Mouse (Mus musculus) brown adipose tissue, adult 24 weeks (tissue): ENCODE data around the gene Mapkapk5. TPM values are rescaled to one million over a fixed set of nuclear protein-coding genes. Genes with fewer than 3 reads are reported as not detected.

Source experiments
- H3K27ac ChIP-seq: fragments of 200-500 bp; replicated peaks from 2 replicates; pipeline ENCODE4 v1.5.1; 2012; ENCODE audit warnings: low read depth, mild to moderate bottlenecking, low read length
- H3K4me1 ChIP-seq: fragments of 200-500 bp; 2 replicates; pipeline ENCODE4 v1.6.1; 2012; ENCODE audit warnings: low read length, mixed read lengths; ENCODE audit not compliant: control insufficient read depth, insufficient read depth, insufficient read length
- H3K4me3 ChIP-seq: fragments of 200-500 bp; 2 replicates; pipeline ENCODE4 v1.5.1; 2012; ENCODE audit warnings: low read depth, mild to moderate bottlenecking, low read length, moderate library complexity; ENCODE audit not compliant: insufficient read depth
- polyA plus RNA-seq: library from polyadenylated mRNA; stranded (reverse); fragments of >200 nt; gene quantifications from 2 replicates; pipeline ENCODE4 v1.2.4, GENCODE M21; 2012; ENCODE audit not compliant: missing spikeins, insufficient read depth, insufficient read length

Mapkapk5 gene
- polyA plus RNA-seq, 1 experiment, result 47.1 TPM

DNA sequence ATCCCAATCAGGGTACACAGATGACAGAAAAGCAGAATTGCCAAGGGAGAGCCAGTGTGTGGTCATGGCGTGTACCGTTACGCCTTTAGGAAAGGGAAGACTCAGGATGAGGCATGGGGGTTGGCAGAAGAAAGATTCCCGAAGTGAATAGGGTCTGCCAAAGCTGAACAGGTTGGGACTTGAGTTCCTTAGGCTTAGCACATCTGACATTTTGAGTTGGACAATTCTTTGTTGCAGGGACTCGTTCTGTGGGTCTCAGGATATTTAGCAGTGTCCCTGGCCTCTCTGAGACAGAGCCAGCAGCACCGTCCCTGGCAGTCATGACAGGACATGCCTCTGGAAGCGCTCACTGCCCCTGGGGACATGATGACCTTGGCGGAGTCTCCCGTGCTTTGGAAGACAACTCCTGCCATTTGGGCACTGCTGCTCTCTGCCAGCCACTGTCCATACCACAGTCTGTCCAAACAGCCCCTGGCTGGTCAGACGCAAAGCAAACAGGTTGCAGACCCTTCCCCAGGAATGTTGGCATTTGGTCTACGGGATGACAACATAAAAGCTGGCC is 31.3 kb upstream of the Mapkapk5 start:
- no peak overlapping the region for H3K27ac ChIP-seq
- H3K4me3 ChIP-seq, result no peak overlapping the region
- peaks cover 3% of the 10 kb centered on the region; the same call in 1 of the 2 replicates for H3K4me1 ChIP-seq

DNA sequence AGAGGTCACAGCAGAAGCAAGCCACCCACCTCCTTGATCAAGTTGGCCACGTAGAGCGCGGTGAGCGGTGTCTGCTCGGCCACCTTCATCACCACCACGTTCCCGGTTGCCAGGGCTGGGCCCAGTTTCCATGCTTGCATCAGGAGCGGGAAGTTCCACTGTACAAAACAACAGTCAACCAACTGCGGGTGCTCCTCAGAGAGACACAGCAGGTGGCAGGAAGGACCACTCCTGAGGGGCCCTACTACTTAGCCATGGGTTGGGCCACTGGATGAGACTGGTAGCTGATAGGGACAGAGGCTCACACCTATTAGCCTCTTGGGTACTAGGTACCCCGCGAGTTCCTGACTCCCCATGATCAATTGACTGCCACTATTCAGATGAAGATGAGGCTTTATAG is 30.2 kb upstream of the Mapkapk5 start:
- H3K27ac ChIP-seq, result no peak overlapping the region
- peaks cover 3% of the 10 kb centered on the region; the same call in 1 of the 2 replicates for H3K4me1 ChIP-seq
- no peak overlapping the region for H3K4me3 ChIP-seq

DNA sequence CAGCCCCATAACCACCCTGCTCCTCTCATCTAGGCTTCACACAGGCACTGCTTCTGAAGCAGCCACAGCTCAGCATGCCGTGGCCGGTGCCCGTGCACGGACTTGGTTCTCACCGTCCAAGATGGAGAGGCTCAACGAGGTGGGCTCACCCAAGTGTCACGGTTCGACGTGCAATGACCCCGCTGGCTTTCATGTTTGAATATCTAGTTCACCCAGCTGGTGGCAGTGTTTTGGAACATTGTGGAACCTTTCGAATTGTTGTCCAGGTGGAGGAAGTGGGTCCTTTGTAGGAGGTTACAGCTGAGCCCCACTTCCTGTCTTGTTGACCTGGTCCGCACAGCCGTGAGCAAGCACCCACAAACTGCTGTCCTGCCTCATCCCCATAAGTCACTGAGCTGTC is 28.4 kb upstream of the Mapkapk5 start:
- peaks cover 3% of the 10 kb centered on the region; the same call in 1 of the 2 replicates for H3K4me1 ChIP-seq
- H3K27ac ChIP-seq, result no peak overlapping the region
- H3K4me3 ChIP-seq, result no peak overlapping the region

DNA sequence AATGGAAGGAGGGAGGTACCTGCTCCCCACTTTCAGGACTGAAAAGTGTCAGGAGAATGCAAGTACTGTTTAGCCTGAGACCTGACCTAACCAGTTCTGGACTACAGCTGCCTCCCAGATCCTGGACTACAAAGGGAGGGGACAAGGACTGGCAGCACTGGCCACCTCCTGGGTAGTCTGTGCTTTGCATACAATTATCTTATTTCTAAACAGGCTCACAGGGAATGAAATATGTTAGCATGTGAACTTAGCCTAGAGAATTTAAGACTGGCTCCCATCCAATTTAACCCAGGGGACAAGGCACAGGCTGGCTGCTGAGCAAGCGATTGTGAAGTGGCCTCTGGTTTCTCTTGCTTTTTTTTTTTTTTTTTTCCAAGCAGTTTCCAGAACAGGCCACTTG is 25.1 kb upstream of the Mapkapk5 start:
- no peaks in the 10 kb centered on the region for H3K4me1 ChIP-seq
- no peak overlapping the region for H3K27ac ChIP-seq
- H3K4me3 ChIP-seq, result no peak overlapping the region

DNA sequence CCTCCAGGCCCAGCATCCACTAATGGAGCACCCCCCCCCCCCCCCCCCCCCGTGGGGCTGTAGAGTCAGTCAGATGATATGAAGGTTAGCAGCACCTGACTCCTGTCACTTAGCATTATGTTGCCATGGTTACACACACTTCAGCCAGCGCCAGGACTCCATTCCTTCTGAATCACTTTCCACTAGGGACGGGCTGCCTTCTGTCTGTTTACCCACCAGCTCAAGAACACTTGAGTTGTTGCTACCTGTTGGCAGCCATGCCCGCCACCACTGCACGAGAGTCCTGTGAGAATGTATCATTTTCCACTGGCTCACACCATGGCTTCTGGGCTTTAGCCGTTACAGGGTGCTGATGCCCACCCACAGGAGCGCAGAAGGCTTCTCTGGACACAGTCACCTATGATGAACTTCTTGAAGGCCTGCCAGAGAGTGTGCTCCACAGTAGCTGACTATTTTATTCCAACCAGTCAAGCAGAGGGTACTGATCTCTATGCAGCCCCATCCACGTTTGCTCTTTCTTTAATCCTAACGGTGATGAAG is 24.2 kb upstream of the Mapkapk5 start:
- no peak overlapping the region for H3K27ac ChIP-seq
- H3K4me1 ChIP-seq, result no peaks in the 10 kb centered on the region
- no peak overlapping the region for H3K4me3 ChIP-seq

DNA sequence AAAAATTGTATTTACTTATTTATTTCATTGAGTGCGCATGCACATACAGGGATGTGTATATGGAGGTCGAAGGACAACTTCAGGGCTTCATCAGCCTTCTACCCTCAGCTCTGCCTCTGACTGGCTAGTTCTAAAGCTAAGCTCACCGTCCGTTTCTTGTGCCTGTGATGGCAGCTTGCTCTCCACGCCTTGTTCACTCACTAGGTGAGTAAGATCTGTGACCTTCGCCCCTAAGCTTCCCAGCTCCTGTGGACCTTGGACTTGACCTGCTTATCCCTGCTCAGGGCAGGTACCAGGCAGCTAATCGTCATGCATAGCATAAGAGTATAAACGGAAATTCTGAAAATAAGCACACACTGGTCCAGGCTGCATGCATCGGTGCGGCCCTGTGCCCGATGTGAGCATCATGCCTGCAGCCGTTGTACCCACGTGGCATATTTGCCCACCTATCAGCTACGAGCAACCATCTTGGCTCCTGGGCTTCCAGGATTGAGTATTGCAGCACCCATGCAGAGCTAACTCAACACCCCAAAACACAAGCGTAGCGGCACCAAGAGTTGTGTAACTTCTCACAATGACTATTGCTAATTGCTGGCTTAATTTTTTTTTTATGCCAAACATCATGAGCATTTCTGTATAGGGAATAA is 20.5 kb upstream of the Mapkapk5 start:
- H3K27ac ChIP-seq, result no peak overlapping the region
- no peaks in the 10 kb centered on the region for H3K4me1 ChIP-seq
- no peak overlapping the region for H3K4me3 ChIP-seq

DNA sequence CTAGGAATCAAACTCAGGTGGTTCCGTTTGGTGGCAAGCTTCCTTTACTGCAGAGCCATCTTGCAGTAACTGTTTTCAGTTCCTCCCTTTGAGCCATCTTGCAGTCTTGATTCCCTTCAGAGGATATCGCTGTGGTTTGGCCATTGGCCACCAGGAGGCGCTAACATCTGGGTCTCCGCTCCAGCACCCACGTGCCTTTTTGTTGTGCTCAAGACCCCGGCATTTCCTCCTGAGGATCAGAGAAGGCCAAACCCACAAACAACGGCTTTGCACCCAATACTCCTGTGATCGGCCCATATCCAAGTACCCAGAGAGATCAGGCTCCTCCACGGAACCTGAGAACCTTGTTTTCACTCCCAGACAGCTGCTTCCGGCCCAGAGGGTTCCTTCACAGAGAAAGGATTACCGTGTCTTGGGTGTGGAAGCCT is 18.8 kb upstream of the Mapkapk5 start:
- Histone ChIP-seq H3K4me3 (peak overlapping the region; percentile 44), H3K27ac (no peak overlapping the region), H3K4me1 (no peaks in the 10 kb centered on the region)

DNA sequence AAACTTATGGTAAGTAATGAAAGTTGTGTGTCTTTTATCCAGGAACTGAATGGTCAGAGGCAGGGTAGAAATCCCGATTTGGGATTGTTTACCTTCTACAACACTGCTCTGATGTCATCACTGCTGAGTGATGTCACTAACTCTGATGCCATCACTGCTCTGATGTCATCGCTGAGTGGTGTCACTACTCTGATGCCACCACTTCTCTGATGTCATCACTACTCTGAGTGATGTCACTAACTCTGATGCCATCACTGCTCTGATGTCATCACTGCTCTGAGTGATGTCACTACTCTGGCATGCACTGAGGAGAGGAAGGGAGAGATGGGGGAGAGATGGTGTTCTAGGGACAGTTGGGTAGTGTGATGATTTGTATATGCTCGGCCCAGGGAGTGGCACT is 16.7 kb upstream of the Mapkapk5 start:
- H3K4me3 ChIP-seq, result no peak overlapping the region
- H3K27ac ChIP-seq, result no peak overlapping the region
- no peaks in the 10 kb centered on the region for H3K4me1 ChIP-seq

DNA sequence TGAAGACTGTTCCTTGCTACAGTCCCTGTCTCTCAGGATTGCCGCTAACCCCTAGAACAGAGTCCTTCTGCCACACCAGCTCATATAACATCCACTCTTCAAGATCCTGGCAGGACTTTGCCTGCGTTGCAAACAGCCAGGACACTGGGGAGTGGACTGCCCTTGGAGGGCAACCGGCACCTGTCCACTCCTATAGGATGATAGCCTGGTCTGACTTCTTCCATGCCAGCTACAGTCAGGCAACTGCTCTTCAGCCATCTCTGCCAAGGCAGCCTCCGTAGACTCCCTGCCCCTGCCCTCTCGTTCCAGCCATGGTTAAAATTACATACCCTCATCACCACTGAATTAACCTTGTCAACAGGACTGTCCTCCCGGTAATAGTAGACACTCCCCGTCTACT is 3.5 kb upstream of the Mapkapk5 start:
- H3K27ac ChIP-seq, result no peak overlapping the region
- H3K4me3 ChIP-seq, result no peak overlapping the region
- peaks cover 6% of the 10 kb centered on the region for H3K4me1 ChIP-seq

DNA sequence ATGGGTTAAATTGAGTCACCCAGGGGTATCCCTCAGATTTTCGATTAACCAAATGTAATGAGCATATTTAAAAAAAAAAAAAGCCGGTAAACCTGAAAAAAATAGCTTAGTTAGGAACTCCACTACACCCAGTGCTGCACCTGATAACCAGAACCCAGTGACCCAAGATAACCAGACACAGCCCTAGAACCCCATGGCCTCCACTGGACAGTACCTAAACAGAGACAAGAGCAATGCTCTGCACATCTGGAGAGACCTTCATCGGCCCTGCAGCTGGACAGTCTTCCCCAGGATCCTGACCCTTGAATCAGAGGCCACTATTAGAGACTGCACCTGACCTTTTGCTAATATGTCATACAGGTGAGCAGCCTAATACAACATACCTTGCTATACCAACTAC is 1.4 kb upstream of the Mapkapk5 start:
- H3K27ac ChIP-seq, result no peak overlapping the region
- H3K4me3 ChIP-seq, result no peak overlapping the region
- peaks cover 11% of the 10 kb centered on the region for H3K4me1 ChIP-seq

DNA sequence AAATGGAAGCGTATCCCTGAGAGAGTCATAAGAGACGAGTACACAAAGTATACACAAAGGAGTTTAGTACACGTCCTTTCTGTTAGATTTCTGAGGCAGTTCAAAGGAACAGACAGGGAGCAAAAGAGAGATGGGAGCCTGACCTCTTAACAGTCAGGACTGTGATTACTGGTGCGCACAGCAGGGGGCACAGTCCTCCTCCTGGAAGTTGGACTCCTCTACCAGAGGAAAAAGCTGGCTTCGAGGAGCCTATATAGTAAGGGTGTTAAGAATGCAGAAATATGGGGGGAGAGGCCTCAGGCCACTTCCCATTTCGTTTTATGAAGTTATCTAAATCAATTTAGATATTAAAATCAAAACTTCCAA is 808 bp upstream of the Mapkapk5 start:
- H3K4me1 ChIP-seq, result peaks cover 11% of the 10 kb centered on the region
- H3K4me3 ChIP-seq, result peak overlapping the region; percentile 81
- no peak overlapping the region for H3K27ac ChIP-seq

DNA sequence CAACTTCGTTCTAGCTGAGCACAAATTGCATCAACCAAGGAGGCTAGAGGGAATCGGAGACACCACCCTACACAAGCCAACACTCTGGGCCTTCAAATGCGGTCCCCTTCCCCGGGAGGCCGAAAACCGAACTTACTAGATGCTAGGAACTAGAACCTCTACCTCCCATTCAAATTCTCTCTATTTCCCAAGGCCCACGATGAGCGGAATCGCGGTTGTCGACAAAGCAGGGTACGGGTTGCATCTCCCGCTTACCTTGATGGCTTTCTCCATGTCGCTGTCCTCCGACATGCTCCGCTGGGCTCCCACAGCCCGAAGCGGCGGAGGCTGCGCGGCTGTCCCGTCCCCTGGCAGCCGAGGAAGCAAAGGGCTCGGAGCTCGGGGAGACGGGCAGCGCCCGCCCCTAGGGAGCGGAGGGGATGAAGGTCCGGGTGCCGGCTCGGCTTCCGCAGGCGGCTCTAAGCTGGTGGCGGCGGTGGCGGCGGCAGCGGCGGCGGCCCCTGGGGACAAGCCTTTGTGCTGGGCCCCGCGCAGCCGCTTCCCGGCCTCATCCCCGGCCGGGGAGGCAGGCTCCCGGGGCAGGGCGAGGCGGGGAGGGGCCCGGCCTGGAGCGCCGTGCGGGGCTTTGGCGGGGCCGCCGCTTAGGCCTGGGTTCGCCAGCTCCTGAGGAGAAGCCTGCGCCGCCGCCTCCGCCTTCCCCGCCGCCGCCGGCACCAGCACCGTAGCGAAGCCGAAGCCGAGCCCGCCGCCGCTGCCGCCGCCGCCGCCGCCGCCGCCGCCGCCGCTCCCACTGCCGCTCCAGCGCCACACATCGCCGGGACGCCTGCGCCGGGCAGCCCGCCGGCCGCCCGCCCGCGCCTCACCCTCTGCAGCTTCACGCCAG is 554 bp downstream of the Mapkapk5 start, which contains the start of the genes Adam1a and Gm42878:
TSS of gene Adam1a (minus strand) at position 573 of the 883 bp plus-strand sequence.
TSS of gene Gm42878 (minus strand) at position 573 of the 883 bp plus-strand sequence.
- peaks cover 11% of the 10 kb centered on the region for H3K4me1 ChIP-seq
- H3K27ac ChIP-seq, result peak within 1 kb of the TSS; percentile 90
- peak within 1 kb of the TSS; percentile 88 for H3K4me3 ChIP-seq

DNA sequence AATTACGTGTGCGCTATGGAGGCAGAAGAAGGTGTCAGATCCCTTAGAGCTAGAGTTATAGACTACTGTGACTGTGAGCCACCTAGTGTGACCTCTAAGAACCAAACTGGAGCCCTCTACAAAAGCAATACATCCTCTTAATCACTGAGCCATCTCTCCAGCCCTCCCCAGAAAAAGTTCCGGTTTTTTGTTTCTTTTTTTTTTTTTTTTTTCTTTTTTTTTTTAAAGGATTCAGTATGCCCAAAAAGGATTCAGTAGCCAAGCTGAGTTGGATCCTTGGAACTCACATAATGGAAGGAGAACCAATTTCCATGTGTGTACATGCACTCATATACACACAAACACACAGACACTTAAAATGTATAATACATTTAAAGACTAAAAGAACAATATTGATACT is 2.3 kb downstream of the Mapkapk5 start:
- H3K27ac ChIP-seq, result no peak overlapping the region
- H3K4me3 ChIP-seq, result no peak overlapping the region
- H3K4me1 ChIP-seq, result peaks cover 11% of the 10 kb centered on the region

DNA sequence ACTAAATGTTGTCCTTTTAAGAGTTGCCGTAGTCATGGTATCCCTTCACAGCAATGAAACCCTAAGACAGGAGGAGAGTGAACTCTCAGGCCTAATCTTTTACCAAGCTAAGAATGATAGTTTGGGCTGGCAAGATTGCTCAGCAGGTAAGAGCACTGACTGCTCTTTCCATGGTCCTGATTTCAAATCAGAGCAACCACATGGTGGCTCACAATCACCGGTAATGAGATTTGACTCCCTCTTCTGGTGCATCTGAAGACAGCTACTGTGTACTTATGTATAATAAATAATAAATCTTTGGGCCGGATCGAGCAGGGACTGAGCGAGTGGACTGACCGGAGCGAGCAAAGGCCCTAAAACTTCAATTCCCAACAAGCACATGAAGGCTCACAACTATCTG is 4.5 kb downstream of the Mapkapk5 start:
- Histone ChIP-seq H3K4me1 (peaks cover 11% of the 10 kb centered on the region), H3K27ac (no peak overlapping the region), H3K4me3 (no peak overlapping the region)

DNA sequence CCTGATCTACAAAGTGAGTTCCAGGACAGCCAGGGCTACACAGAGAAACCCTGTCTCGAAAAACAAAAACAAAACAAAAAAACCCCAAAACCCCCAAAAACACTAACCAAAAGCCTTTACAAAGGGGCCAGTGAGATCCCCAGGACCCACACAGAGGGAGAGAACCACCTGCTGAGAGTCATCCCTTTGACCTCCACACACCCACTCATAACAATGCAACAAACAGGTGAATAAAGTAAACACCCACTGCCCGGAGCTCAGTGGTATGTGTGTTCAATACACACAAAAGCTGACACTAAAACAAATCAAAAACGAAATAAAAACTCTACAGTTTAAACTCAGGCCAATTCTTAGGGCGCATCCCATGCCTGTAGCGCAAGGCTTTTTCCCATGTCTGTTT is 5.6 kb downstream of the Mapkapk5 start:
- H3K4me3 ChIP-seq, result no peak overlapping the region
- H3K4me1 ChIP-seq, result peaks cover 11% of the 10 kb centered on the region
- H3K27ac ChIP-seq, result no peak overlapping the region
